Mouse (Mus musculus): ENCODE measurements at regions not wholly inside any gene's neighbourhood (a gene's known extent, or its start where the extent isn't known, plus 50 kb on each side); places are given as distances from the start of the nearest gene placed in this dataset.

DNA sequence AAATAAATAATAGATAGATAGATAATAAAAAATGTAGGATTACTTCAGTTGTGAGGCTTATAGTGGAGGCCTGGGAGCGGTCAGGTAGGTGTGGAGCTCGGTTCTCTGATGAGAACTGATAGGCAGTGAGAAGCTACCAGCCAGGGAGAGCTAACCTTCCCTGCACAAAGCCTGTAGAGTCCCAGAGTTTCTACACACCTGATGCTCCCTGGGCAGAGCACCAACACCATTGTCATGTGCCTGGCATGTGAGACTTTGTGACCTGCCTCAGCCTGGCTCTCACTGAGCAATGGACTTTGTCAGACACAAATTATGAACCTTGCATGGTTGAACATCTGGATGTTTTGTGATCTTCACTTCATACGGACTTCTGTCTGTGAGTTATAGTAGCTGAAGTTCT lies 71.1 kb upstream of the Smyd2 start:
- intact Hi-C loops (cut with DNase I): no loop called here
- DNase-seq: no peak

DNA sequence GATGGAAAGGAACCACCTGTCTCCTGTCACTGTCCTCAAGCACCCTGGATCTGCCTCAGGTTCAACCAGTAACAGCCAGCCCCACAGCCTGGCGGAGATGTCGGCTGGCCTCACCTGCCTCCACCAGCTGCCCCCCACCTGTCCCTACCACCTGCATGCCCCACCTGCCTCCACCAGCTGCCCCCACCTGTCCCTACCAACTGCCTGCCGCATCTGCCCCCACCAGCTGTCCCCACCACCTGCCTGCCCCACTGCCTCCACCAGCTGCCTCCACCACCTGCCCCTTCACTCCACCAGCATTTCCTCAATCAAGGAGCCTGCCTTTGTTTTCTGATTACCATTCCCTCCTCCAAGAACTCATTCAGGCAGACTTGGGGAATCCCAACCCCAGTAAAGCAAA lies 68.9 kb upstream of the Smyd2 start:
- intact Hi-C loops (cut with DNase I): no loop called here
- no peak for DNase-seq

DNA sequence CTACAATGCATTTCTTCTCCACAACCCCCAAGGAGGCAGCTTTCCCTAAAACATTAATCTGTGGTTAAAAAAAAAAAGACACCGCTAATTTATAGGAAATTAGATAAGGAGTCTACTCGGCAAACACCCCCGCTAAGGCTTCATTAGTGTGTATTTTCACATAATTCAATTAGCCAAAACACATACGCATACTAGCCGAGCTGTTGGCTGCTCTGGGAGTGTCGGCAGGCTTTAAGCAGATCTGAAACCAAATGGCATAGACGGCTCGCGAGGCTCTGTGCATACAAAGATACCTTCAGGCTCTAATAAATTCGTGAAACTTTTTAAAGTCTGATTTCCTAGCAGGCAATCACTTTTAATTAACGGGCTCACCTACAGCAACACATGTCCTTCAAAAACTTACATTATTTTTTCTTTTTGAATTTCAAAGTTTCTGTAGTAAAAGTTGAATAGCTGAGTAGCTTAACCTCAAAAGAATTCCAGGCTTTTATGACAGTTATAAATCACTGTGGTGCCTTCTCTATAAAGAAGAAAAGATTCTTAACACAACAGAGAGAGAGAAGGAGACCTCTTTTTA lies 68.0 kb upstream of the Smyd2 start:
- no peak for DNase-seq
- intact Hi-C loops (cut with DNase I): no loop called here

DNA sequence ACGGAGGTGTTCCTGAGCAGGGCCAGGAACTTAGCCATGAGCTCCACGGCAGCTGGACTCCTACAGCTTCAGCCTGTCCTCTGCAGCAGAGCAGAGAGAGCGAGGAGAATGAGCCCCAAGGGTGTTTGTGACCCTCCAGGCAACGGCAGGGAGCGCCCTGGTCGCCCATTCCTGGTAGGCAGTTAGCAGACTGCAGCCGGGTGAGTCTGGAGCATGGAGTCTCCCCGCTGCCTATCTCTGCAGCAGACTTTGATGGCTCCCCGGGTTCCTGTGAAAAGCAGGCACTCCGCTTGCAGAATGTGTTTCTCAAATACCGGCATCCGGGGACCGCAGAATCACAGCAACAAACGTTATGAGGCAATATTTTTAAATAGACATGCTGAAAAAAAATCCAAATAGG lies 67.2 kb upstream of the Smyd2 start:
- DNase-seq: no peak
- intact Hi-C loops (cut with DNase I): no loop called here

DNA sequence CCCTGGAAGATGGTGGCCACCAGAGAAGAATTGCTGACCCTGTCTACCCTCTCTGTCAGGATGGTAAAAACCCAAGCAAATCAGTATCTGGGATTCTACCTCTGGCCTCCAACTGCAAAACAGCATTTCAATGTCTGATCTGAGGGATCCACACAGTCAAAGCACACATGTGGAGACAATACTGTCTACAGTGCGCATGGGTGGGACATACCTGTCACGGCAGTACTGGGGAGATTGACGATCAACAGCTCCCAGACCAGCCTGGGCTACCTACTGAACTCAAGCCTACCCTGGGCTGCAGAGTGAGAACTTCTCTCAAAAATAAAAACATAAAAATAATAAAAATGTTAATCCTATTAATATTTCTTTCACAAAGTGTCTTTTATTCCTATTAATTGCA lies 66.7 kb upstream of the Smyd2 start:
- no peak for DNase-seq
- intact Hi-C loops (cut with DNase I): no loop called here

DNA sequence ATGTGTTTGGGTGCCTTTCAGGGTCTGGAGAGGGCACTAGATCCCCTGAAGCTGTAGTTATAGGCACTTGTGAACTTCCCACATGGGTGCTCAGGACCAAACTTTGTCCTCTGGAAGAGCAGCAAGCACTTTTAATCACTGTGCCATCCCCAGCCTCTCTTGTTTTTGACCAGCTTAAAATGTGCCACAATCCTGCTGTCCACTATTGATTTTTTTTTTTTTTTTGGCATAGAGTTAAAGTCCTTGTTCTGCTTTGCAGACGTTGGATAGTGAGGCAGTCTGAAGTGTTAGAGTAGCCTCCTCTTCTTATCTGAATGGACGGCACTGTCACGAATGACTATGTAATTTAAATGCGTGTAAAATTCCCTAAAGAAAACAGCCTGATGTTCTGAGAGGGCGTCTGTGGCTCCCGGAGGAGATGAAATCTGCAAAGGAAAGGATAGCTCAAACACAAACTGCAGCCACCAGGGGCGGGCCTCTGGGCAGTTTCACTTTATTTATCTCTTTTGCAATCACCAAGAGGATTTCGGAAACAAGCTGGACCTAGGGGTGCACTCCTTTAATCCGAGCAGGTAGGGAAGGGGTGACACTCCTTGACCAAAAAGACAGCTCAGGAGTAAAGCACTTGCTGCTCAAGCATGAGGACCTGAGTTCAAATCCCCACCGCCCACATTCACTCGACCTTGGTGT lies 63.5 kb upstream of the Smyd2 start:
- intact Hi-C loops (cut with DNase I): no loop called here
- no peak for DNase-seq

DNA sequence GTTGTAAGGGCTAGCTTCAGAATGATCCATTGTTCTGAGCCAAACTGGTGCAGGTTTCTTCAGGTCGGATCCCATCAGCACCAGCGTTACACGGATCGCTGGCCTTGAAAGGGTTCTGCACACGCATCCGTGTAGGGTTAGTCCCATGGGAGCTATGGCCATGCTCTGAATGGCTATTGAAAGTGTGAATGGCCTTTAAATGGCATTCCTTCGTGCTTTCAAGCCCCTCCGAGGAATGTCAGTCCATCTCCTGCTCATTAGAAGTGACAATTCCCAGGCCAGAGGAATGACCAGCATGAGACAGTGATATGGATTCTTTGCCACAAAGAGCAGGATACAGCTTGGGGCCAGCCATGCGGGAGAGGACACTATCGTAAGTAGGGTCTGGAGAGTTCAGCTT lies 56.1 kb upstream of the Smyd2 start:
- no peak for DNase-seq
- intact Hi-C loops (cut with DNase I): no loop called here

DNA sequence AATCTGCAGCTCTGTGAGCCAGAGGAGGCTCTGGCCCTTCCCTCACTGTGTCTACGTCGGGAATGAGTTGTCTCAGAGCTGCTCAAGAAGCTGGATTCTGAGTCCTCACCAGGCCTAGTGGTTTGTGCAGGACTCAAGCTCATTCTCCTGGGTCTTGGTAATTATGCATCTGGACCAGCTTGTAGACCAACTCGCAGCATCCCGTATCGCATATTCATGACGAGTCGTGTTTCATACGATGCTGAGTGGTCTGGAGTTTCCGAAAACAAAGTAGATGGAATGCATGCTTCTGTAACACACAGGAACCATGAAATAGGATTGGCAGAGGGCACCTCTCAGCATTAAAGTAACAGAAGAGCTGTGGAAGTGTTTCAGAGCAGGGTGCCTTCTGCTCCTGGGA lies 53.5 kb upstream of the Smyd2 start:
- DNase-seq: no peak
- intact Hi-C loops (cut with DNase I): no loop called here

DNA sequence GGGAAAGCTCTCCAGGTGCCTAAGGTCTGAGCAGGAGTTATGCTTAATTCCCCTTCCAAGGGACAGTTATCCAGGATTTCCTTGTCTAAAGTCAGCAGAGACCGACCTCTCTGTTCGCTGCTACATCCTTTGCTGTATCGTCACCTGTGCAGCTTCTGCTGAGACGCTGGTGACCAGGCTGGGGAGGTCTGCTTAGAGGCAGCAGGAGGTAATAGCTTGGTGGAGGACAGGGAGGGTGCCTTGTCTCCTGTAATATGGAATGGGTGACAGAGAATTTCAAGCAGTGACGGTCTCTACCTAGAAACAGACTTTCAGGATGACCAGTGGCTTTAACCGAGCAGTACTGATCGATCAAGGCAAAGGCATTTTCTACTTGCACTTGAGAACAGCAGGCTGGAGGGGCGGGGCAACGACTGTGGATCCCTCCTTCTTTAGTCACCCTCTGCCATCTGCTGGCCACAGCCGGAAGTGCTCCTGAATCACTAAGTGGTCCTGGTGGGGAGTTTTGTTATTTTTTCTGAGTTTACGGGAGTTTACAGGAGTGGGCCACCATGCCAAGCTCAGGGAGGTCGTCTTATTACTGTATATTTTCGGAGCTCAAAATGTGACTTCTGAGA lies 50.7 kb upstream of the Smyd2 start:
- intact Hi-C loops (cut with DNase I): loop anchor here (5.0 kb wide), 1 partner anchor 86 kb away; no protein-coding TSS in a partner anchor
- peak; percentile 92 for DNase-seq
